Mouse (Mus musculus): ENCODE measurements around the gene Olfr5.

DNA sequence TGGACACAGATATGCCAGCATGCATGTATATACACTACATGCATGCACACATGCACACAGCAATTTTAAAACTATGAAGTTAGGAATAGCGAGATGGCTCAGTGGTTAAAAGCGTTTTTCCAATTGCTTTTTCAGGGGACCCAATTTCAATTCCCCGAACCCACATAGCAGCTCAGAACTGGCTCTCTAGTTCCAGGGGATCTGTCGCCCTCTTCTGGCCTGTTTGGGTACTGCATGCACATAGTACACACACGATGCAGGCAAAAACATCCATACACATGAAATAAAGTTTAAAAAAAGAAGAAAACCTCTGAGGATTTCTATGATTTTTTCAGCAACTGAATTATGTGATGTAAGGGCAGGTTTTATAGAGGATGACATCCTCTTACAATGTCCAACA, 39.4 kb upstream of the Olfr5 start:
- TF ChIP-seq CTCF (IDR thresholded peaks at IDR 0.05; ENCODE audit: insufficient read depth, low read depth, low read length) (no peak), POLR2A (IDR thresholded peaks at IDR 0.05; ENCODE audit: insufficient read depth, low read depth, low read length) (no peak)
